Mouse (Mus musculus): Measurements from ENCODE around the gene M1ap.
A peak's percentile ranks its signal among the peaks of the same experiment; 100 is the strongest.

M1ap gene

DNA sequence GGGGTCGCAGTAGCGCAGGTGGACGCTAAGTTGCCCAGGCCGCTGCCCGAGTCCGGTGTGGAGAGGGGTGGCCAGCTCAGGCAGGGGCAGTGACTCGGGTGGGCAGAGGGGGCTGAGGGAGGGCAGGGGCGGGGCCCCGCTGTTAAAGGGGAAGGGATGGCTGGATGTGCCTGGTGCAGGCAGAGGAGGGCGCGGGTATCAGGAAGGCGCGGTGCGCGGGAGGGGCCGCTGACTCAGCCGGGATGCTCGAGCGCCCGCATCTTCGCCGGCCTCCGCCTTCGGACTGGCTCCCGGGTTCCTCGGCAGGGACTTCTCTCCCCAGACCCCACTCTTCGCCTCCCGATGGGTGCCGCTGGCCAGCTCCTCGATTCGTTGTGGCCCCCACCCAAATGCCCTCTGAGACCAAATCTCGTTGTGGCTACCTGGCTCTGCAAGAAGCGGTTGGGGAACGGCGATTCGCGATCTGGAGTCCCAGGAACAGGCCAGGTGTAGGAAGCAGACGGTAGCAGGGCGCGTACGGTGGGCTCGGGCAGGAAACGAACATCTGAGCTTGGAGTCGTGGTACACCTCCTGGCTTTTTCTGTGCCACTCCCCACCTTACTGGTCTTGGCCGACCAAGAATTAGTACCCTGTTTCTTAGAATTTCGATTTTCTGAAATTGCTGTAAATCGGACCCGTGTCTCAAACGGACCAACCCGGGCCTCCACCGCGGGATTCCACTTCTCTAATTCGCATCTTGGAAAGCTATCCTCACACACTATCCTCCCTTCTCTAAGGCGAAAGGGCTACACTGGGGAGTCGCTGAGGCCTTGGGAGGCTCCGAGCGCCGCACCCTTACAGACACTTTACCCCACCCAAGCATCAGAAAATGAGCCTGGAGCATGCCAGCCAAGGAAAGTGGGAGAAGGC lies 123.9 kb downstream of the M1ap start:
- no peak for DNase-seq (ENCODE audit: low spot score)

DNA sequence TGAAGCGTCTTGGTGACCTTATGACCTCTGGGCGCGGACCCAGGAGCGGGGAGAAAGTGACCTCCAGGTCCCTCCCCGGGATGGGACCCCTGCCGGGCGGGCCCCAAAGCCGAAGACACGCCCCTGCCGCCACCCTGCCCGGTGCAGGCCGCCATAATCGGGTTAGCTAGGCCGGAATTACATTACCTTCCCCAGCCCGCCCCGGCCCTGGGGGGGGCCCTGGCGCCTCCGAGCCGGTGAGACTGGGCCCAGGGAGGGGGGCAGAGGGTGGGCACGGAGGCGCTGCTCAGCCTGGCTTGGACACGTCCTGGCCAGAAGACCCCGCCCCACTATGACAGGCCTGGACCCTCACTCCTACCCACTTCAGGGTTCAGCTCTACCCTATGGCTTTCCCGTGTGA lies 124.5 kb downstream of the M1ap start:
- no peak for DNase-seq (ENCODE audit: low spot score)

DNA sequence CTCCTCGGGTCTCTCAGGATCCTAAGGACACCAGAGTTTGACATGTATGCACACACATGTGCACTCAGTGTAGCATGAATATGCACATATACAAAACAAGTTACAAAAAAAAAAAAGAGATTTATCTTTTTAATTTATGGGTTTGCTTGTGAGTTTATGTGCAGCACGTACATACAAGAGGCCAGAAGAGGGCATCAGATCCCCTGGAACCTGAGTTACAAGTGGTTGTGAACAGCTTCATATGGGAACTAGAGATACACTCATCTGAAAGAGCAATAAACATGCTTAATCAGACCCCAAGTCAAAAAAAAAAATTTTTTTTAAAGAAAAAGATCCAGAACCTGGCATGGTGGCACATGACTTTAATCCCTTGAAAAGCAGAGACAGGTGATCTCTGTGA lies 128.3 kb downstream of the M1ap start:
- DNase-seq (ENCODE audit: low spot score): no peak

DNA sequence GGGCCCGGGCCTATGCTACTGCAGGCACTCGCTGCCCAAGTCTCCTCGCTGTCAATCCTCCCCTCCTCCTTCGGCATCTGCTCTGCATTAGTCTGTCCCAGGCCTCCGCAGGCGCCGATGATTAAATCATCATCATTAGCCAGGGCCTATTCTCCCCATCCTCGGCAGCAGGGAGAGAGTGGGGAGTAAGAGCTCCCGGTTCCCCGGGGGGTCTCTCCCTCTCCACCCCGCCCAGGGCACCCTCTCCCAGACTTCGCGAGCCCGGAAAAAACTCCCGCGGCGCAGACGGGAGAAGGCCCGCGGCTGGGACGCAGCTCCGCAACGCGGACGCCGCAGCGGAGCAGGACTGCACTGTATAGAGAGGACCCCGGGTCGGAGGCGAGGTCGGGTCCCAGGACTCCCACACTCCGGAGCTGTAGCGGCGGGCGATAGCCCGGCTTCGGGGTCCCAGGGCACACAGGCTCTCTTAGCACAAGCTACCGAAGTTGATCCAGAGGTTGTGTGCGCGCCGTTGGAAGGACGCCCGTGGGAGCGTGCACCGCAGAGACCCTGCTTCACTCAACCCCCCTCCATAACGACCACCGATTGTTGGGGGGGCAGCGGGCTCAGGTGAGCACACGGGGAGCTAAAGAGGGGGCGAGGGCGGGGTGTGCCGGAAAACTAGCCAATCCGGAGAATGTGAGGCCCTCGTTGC lies 131.1 kb downstream of the M1ap start, which contains the start of gene Pcgf1:
Gene Pcgf1 (plus strand): TSS at position 240 of the 694 bp plus-strand sequence.
- no peak for DNase-seq (ENCODE audit: low spot score)

DNA sequence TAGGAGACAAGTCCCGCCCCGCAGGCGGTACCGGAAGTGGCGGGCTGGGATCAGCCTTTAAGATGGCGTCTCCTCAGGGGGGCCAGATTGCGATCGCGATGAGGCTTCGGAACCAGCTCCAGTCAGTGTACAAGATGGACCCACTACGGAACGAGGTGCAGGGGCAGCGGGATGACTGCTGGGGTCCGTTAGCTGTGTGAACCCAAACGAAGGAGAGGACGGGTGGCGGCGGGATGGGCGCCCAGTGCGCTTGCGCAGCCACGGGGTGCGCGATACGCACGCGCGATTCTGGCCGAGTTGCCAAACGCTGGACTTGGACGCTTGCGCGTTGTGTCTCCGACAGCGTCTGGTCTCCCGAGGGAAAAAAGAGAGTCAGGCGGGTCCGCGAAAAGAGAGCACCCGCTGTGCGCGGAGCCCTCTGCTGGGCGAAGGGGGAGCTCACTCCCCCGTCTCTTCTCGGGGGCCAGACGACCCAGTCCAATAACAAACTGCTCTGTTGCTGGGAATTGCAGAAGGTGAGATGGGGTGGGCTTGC lies 131.7 kb downstream of the M1ap start:
- DNase-seq (ENCODE audit: low spot score): peak; percentile 96
